Mouse (Mus musculus): ENCODE data around the gene Swt1. TPM values are rescaled to one million over a fixed set of nuclear protein-coding genes. Genes with fewer than 3 reads are reported as not detected.
"Not testable (repeated sequence)": the region's sequence is repeated elsewhere in the genome, so short reads cannot be mapped to it uniquely, and the experiment has no call there.

Swt1 gene
- polyA plus RNA-seq (2012; rRNA removed): 12.1 and 16.3 TPM in 2 replicates

DNA sequence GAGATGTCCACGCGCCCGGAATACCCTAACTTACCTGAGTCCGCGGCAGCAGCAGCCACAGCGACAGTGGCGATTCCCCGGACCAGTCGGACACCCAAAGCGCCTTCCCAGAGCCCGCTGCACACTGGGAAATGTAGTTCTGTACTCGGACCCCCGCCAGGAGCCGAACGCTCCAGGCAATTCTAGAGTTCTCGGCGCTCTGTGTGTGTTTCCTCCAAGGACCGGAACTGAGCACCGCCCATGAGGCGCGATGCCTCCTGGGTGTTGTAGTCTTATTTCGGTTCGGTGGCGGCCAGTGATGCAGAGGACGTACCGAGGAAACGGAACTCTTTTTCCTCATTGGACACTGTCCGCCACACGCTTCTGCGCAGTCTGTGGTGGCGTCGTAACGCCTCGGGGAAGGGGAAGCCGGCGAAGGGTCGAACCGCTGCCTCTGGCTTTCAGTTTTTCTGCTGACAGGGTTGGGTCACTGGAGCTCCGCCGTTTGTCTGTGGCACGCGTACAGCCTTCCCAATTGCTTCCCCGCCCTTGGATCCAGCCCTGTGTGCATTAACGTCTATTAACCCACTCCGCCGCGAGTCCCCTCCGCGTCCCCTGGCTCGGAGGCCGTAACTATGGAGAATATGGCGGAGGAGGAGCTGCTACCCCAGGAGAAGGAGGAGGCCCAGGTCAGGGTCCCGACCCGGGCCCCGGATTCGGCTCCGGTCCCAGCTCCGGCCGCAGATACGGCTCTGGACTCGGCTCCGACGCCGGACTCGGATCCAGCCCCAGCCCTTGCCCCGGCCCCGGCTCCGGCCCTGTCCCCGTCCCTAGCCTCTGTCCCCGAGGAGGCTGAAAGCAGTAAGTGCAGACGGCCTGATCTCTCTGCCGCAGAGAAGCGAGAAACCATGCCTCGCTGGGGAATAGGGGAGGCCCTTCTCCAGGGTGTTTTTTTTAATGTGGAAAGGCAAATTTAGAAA lies at the start of gene Swt1, which contains the start of gene Trmt1l:
Gene Swt1 (minus strand): TSS at position 193 of the 959 bp plus-strand sequence.
Gene Trmt1l (plus strand): TSS at position 280 of the 959 bp plus-strand sequence.
- DNase-seq (ENCODE audit: extremely low spot score in 1 of 2, low spot score in 1 of 2): peak; percentile 99

GRCm38 (mm10) chr1:151472386-151472785 lies 44.1 kb upstream of the Swt1 start:
- DNase-seq (ENCODE audit: extremely low spot score in 1 of 2, low spot score in 1 of 2): not testable (repeated sequence)

GRCm38 (mm10) chr1:151471429-151471828 lies 43.2 kb upstream of the Swt1 start:
- DNase-seq (ENCODE audit: extremely low spot score in 1 of 2, low spot score in 1 of 2): no peak

GRCm38 (mm10) chr1:151466571-151466970 lies 38.3 kb upstream of the Swt1 start:
- DNase-seq (ENCODE audit: extremely low spot score in 1 of 2, low spot score in 1 of 2): no peak

DNA sequence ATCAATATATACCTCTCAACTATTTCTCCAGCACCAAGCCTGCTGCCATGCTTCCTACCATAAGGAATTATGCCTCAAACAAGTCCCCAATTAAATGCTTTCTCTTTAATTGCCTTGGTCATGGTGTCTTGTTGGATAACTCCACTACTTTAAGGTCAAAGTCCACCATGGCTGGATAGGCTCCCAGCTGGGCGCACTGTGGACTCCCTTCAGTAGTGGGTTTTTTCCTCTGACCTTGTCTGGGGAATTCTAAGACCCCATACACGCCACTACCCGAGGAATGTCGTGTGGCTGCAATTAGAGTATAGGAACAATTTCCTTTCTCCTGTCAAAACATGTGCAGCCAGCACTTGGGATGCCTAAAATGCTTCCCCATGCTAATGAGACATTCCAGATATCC lies 36.7 kb upstream of the Swt1 start:
- DNase-seq (ENCODE audit: extremely low spot score in 1 of 2, low spot score in 1 of 2): no peak

DNA sequence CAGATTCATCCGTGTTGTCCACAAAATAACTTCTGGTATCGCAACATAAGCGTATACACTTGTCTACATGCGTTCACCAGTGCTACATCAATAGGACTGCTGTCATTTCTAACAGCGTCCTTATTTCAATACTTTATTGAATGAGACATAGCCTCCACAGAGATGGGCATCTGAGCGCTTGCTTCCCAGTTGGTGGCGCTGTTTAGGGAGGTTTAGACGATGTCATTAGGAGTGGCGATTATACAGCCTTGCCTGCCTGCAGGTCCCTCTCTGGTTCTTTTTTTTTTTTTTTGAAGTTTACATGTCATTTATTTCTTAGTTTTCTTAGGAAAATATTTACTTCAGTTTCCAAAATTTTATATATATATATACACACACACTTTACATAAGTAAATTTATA lies 33.0 kb upstream of the Swt1 start:
- DNase-seq (ENCODE audit: extremely low spot score in 1 of 2, low spot score in 1 of 2): no peak

- no peak for DNase-seq (ENCODE audit: extremely low spot score in 1 of 2, low spot score in 1 of 2)
Observed at GRCm38 (mm10) chr1:151457087-151457486, 28.8 kb upstream of the Swt1 start.

GRCm38 (mm10) chr1:151451946-151452345 lies 23.7 kb upstream of the Swt1 start:
- DNase-seq (ENCODE audit: extremely low spot score in 1 of 2, low spot score in 1 of 2): no peak

- no peak for DNase-seq (ENCODE audit: extremely low spot score in 1 of 2, low spot score in 1 of 2)
Observed at GRCm38 (mm10) chr1:151450851-151451250, 22.6 kb upstream of the Swt1 start.

DNA sequence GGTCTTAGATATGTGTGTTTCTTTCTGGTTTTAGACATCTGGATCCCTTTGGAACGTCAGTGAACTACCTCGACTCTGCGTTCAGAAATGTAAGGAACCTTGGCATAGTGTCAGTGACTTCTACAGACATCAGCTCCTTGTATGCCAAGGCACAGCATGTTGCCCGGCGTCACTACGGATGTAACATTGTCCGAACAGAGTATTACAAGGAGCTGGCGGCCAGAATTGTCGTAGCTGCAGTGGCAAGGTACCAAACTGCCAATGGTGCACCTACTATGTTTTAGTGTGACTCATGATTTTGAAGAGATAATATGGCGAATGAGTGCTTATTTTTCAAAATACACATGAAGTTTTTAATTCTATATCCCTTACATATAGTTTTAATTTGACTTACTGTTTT lies 21.6 kb upstream of the Swt1 start:
- DNase-seq (ENCODE audit: extremely low spot score in 1 of 2, low spot score in 1 of 2): no peak

GRCm38 (mm10) chr1:151435431-151435830 lies 7.2 kb upstream of the Swt1 start:
- no peak for DNase-seq (ENCODE audit: extremely low spot score in 1 of 2, low spot score in 1 of 2)

- no peak for DNase-seq (ENCODE audit: extremely low spot score in 1 of 2, low spot score in 1 of 2)
Observed at GRCm38 (mm10) chr1:151429316-151429715, 1.1 kb upstream of the Swt1 start.

GRCm38 (mm10) chr1:151427888-151428262 lies 380 bp downstream of the Swt1 start:
- no peak for DNase-seq (ENCODE audit: extremely low spot score in 1 of 2, low spot score in 1 of 2)

DNA sequence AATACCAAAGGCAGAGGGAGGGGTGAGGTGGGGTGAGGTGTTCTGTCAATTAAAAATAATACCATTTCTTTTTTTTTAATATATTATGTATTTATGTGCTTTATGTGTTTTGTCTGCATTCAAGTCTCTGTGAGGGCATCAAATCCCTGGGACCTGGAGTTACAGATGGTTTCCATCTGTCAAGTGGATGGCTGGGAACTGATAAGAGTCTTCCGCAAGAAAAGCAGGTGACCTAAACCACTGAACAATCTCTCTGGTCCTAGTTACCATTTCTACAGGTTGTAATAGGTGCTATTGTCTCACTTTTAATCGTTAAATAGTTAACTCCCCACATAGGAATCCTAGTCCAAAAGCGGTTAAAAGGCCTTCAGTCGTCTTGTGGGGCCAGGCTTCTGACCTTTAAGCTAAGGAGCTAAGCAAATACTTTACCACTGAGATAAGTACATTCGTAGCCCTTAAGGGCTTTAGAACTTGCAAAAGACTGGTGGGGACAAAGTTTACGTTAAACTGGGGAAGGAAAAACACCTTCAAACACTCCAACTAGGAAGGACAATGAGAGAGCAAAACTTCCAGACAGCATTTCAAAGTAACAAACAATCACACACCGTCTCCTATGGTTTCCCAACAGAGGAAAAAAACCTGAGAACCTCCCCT lies 1.2 kb downstream of the Swt1 start:
- DNase-seq (ENCODE audit: extremely low spot score in 1 of 2, low spot score in 1 of 2): no peak

- no peak for DNase-seq (ENCODE audit: extremely low spot score in 1 of 2, low spot score in 1 of 2)
Observed at GRCm38 (mm10) chr1:151422178-151422577, 6.1 kb downstream of the Swt1 start.

DNA sequence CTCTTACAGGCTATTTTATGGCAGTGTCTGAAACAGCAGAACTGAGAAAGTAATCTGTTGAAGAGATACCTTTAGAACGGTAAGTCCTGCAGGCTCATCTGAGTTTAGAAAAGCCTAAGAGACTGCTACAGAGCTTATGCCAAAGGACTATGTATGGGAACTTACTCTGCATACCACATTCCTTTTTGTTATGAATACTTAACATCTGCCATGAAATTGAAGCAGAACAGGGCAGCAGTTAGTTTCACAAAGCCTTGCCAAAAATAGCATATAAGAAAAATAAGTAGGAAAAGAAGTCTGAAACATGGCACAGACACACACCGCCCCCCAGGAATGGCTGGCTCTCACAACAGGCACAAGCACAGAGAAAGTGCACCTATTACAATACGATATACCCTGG lies 18.4 kb downstream of the Swt1 start:
- DNase-seq (ENCODE audit: extremely low spot score in 1 of 2, low spot score in 1 of 2): no peak

DNA sequence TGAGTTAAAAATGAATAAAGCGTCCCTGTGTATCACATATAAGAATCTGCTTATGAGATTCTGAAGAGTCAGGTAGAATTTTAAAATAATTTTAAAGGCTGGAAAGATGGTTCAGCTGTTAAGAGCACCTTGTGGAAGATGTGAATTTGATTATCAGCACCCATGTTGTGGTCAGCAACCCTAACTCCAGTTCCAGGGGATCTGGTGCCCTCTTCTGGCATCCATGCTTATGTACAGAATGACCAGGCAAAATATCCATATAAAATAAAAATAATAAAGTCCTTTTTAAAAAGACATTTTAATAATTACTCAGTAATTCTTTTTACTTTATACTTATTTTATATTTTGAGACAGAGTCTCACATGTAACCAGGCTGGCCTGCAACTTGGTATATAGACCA lies 38.2 kb downstream of the Swt1 start:
- no peak for DNase-seq (ENCODE audit: extremely low spot score in 1 of 2, low spot score in 1 of 2)

DNA sequence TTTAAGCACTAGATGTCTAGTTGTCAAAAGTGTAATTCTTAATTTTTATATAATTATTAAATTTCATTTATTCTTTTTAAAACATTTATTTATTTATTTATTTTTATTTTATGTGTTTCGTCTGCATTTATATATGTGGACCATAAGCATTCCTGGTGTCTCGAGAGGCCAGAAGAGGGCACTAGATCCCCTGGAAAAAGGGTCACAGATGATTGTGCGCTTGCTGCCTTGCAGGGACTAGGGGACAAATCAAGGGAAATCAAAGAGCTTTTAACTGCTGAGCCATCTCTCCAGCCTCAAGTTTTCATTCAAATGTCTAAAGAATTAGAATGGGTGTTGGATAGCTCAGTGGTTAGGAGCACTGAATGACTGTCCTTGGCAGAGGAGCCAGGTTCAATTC lies 50.9 kb downstream of the Swt1 start:
- DNase-seq (ENCODE audit: extremely low spot score in 1 of 2, low spot score in 1 of 2): no peak

GRCm38 (mm10) chr1:151372823-151373222 lies 55.4 kb downstream of the Swt1 start:
- DNase-seq (ENCODE audit: extremely low spot score in 1 of 2, low spot score in 1 of 2): no peak

DNA sequence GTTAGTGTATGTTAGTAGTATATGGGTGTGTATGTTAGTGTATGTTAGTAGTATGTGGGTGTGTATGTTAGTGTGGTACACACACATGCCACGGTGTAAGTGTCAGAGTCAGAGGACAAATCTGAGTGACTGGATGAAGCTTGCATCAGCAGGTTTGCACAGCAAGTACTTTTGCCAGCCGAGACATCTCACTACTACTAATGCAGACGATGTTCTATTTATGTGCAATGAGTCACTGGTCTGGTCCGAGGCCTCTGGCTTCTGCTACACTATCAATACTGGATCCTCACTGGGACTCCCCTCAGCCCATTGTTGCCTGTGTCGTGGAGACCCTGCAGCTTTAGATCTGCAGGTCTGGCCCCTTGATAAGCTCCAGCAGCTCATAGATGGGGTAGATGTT lies 56.7 kb downstream of the Swt1 start:
- no peak for DNase-seq (ENCODE audit: extremely low spot score in 1 of 2, low spot score in 1 of 2)

- no peak for DNase-seq (ENCODE audit: extremely low spot score in 1 of 2, low spot score in 1 of 2)
Observed at GRCm38 (mm10) chr1:151370573-151370972, 57.7 kb downstream of the Swt1 start.

GRCm38 (mm10) chr1:151368444-151368843 lies 59.8 kb downstream of the Swt1 start:
- no peak for DNase-seq (ENCODE audit: extremely low spot score in 1 of 2, low spot score in 1 of 2)

All from frontal cortex, adult 2 months (tissue).